Mouse (Mus musculus) cortical plate, adult 2 months (tissue): Measurements from ENCODE around the gene Uckl1.

ENCODE experiments used
- CTCF ChIP-seq: fragments of 200-500 bp; IDR thresholded peaks from 2 replicates; pipeline ENCODE4 v1.5.1; 2011; ENCODE audit warnings: mild to moderate bottlenecking, control low read depth, low read length; ENCODE audit not compliant: insufficient read depth; ENCODE audit errors: extremely low read depth
- POLR2A ChIP-seq: fragments of 200-500 bp; IDR thresholded peaks from 2 replicates; pipeline ENCODE4 v1.6.1; 2011; ENCODE audit warnings: mild to moderate bottlenecking, low read length, control low read depth; ENCODE audit not compliant: insufficient read depth; ENCODE audit errors: extremely low read depth

DNA sequence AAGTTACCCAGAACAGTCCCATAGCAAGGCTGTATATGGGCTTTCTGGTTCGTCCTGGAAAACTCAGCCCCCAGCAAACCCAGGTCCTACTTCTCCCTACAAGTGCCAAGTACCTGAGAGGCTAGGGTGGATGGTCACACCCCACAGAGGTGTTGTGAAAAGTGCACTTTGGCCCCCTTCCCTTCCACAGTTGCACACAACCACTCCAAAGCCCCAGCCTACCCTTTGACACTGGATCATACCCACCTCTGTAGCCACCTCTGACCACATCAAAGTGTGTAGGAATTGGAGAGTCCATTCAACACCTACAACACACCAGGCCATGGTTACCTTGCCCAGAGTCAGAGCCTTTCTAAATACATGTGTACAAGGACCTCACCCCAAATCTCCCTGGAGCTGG is 1.8 kb downstream of the Uckl1 start:
- TF ChIP-seq CTCF (no peak), POLR2A (no peak)
